Mouse (Mus musculus) cerebellum, adult 8-10 months (tissue): ENCODE measurements around the gene Gpr33.

Source experiments
- DNase-seq: peaks from one replicate; pipeline ENCODE4 v3.0.0; 2022

Gene Gpr33

DNA sequence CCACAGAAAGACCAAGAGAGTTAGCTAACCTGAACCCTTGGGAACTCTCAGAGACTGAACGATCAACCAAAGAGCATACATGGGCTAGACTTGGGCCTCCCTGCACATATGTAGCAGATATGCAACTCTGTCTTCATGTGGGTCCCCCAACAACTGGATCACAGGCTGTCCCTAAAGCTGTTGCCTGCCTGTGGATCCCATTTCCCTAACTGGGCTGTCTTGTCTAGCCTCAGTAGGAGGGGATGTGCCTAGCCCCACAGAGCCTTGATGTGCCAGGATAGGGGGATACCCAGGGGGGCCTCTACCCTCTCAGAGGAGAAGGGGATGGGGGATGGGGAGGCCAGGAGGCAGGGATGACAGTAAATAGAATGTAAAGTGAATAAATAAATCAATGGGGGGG lies 44.2 kb downstream of the Gpr33 start:
- no peak for DNase-seq

GRCm38 (mm10) chr12:51976531-51976930 lies 51.3 kb downstream of the Gpr33 start:
- DNase-seq, result peak; percentile 16

DNA sequence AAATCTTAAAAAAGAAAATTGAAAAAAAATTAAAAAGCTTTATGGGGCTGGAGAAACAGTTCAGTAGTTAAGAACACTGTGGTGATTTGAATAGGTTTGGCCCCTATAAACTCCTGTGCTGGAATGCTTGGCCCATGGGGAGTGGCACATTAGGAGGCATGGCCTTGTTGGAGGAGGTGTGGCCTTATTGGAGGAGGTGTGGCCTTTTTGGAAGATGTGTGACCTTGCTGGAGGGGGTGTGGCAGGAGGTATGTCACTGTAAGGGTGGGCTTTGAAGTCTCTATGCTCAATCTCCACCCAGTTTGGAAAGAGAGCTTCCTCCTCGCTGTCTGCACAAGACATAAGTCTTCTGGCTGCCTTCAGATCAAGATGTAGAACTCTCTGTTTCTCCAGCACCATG lies 53.5 kb downstream of the Gpr33 start:
- DNase-seq, result no peak
